Mouse (Mus musculus) layer of hippocampus, postnatal 36 days (tissue): Measurements from ENCODE around the gene Foxp4. TPM values are rescaled to one million over a fixed set of nuclear protein-coding genes. Genes with fewer than 3 reads are reported as not detected.

Experiments
- total RNA-seq, 2 experiments: library from RNA; stranded (reverse); gene quantifications; 2 replicates each; pipeline ENCODE4 v1.2.3; 2021

Foxp4 gene
- total RNA-seq, 2 experiments from 2014 or later = 44.0 to 45.7 TPM

Other genes with a start within 250 kb of the Foxp4 start
- 100 to 1,000 TPM; 192 to 223 TPM for gene Tomm6, start 236.3 kb downstream of the Foxp4 start, total RNA-seq
- gene Frs3, start 235.6 kb downstream of the Foxp4 start, total RNA-seq = 10 to 100 TPM; 24.2 to 25.9 TPM
- 1 to 10 TPM; 3.3 to 3.4 TPM for gene Gm21981, start 230.2 kb downstream of the Foxp4 start, total RNA-seq
- 1 to 10 TPM; 3.9 to 4.4 TPM for gene Prickle4, start 229.9 kb downstream of the Foxp4 start, total RNA-seq
- gene Pgc, start 197.8 kb downstream of the Foxp4 start, total RNA-seq = not detected
- gene Tfeb, start 187.6 kb downstream of the Foxp4 start, total RNA-seq = 10 to 100 TPM; 11.5 to 13.9 TPM
- under 1 TPM; 0.40 to 0.91 TPM for gene Mdfi, start 90.0 kb downstream of the Foxp4 start, total RNA-seq
- gene 1700122O11Rik, start 113.6 kb upstream of the Foxp4 start, total RNA-seq = not detected
- gene 1700067P10Rik, start 164.7 kb upstream of the Foxp4 start, total RNA-seq = not detected
- not detected for gene 9830107B12Rik, start 221.6 kb upstream of the Foxp4 start, total RNA-seq
- not detected for gene A530064D06Rik, start 242.6 kb upstream of the Foxp4 start, total RNA-seq